Mouse (Mus musculus) MEL (cell line): ENCODE results near the gene Zranb3. TPM values are rescaled to one million over a fixed set of nuclear protein-coding genes. Genes with fewer than 3 reads are reported as not detected.

Experiments used
- DNase-seq: peaks from one replicate; pipeline ENCODE4 v3.0.0; 2011; ENCODE audit warnings: low read depth, low spot score
- H3K27ac ChIP-seq: 2 replicates; pipeline ENCODE4 v1.5.1; 2012; ENCODE audit warnings: low read depth, mild to moderate bottlenecking, control low read depth, low read length, moderate library complexity; ENCODE audit not compliant: control insufficient read depth
- H3K27me3 ChIP-seq, 2 experiments: fragments of 150-350 bp in 1 of 2; sonication (generic) in 1 of 2; 2 replicates each; pipeline ENCODE4 v1.6.1; 2012; ENCODE audit warnings: low read length in 2 of 2, mild to moderate bottlenecking in 2 of 2, improper control_type of control experiment in 1 of 2, moderate library complexity in 1 of 2; ENCODE audit not compliant: insufficient read depth in 2 of 2, control insufficient read depth in 1 of 2
- H3K36me3 ChIP-seq, 2 experiments: 2 replicates each; pipeline ENCODE4 v1.6.1; 2012 to 2014; ENCODE audit warnings: low read length in 2 of 2, improper control_type of control experiment in 1 of 2, inconsistent platforms in 1 of 2, mild to moderate bottlenecking in 1 of 2; ENCODE audit not compliant: insufficient read depth in 2 of 2, control insufficient read depth in 1 of 2
- H3K4me1 ChIP-seq, 2 experiments: fragments of 150-350 bp in 1 of 2; sonication (generic) in 1 of 2; 2 replicates each; pipeline ENCODE4 v1.6.1; 2012; ENCODE audit warnings: low read length in 2 of 2, improper control_type of control experiment in 1 of 2, mild to moderate bottlenecking in 1 of 2; ENCODE audit not compliant: insufficient read depth in 2 of 2, control insufficient read depth in 1 of 2
- H3K4me3 ChIP-seq, 2 experiments: fragments of 150-350 bp in 1 of 2; sonication (generic) in 1 of 2; 2 replicates each; pipeline ENCODE4 v1.5.1; 2012; ENCODE audit warnings: low read depth in 2 of 2, low read length in 2 of 2, mild to moderate bottlenecking in 2 of 2, moderate library complexity in 2 of 2, control low read depth in 1 of 2, improper control_type of control experiment in 1 of 2; ENCODE audit not compliant: control insufficient read depth in 1 of 2, insufficient read depth in 1 of 2
- H3K79me2 ChIP-seq: 2 replicates; pipeline ENCODE4 v1.6.1; 2012; ENCODE audit warnings: mild to moderate bottlenecking, low read length, moderate library complexity; ENCODE audit not compliant: control insufficient read depth, poor library complexity, insufficient read depth
- H3K9ac ChIP-seq: 2 replicates; pipeline ENCODE4 v1.6.1; 2012; ENCODE audit warnings: low read depth, mild to moderate bottlenecking, control low read depth, low read length, moderate library complexity; ENCODE audit not compliant: control insufficient read depth, poor library complexity, severe bottlenecking
- H3K9me3 ChIP-seq: fragments of 150-350 bp; sonication (generic); replicated peaks from 2 replicates; pipeline ENCODE4 v1.6.1; 2012; ENCODE audit warnings: mild to moderate bottlenecking, low read length, improper control_type of control experiment, moderate library complexity; ENCODE audit not compliant: insufficient read depth
- BHLHE40 ChIP-seq: IDR thresholded peaks from 2 replicates; pipeline ENCODE4 v1.6.1; 2012; ENCODE audit warnings: low read depth, mild to moderate bottlenecking, inconsistent platforms, low read length, improper control_type of control experiment, borderline replicate concordance
- E2F4 ChIP-seq: IDR thresholded peaks from 2 replicates; pipeline ENCODE4 v1.6.1; 2011; ENCODE audit warnings: low read depth, low read length, improper control_type of control experiment, borderline replicate concordance
- ETS1 ChIP-seq: IDR thresholded peaks from 2 replicates; pipeline ENCODE4 v1.6.1; 2012; ENCODE audit warnings: low read depth, mild to moderate bottlenecking, inconsistent platforms, low read length, improper control_type of control experiment, moderate library complexity
- GABPA ChIP-seq: IDR thresholded peaks from 2 replicates; pipeline ENCODE4 v1.6.1; 2012; ENCODE audit warnings: low read depth, mild to moderate bottlenecking, inconsistent platforms, low read length, improper control_type of control experiment, moderate library complexity
- GATA1 ChIP-seq: IDR thresholded peaks from 2 replicates; pipeline ENCODE4 v1.6.1; 2011; ENCODE audit warnings: low read depth, low read length, improper control_type of control experiment
- JUND ChIP-seq: IDR thresholded peaks from 2 replicates; pipeline ENCODE4 v1.6.1; 2011; ENCODE audit warnings: low read depth, mild to moderate bottlenecking, improper control_type of control experiment, low read length
- KAT2A ChIP-seq: conservative IDR thresholded peaks from 2 replicates; pipeline ENCODE4 v1.6.1; 2012; ENCODE audit warnings: low read depth, low read length, improper control_type of control experiment, inconsistent platforms
- MAFK ChIP-seq: IDR thresholded peaks from 2 replicates; pipeline ENCODE4 v1.6.1; 2011; ENCODE audit warnings: low read depth, mild to moderate bottlenecking, low read length, improper control_type of control experiment, borderline replicate concordance
- MAX ChIP-seq: IDR thresholded peaks from 2 replicates; pipeline ENCODE4 v1.6.1; 2011; ENCODE audit warnings: low read length, improper control_type of control experiment
- MEF2A ChIP-seq: IDR thresholded peaks from 2 replicates; pipeline ENCODE4 v1.6.1; 2014; ENCODE audit warnings: low read depth, mild to moderate bottlenecking, inconsistent platforms, low read length, improper control_type of control experiment; ENCODE audit not compliant: poor library complexity, insufficient replicate concordance, severe bottlenecking; ENCODE audit errors: extremely low read depth
- MYB ChIP-seq: IDR thresholded peaks from 2 replicates; pipeline ENCODE4 v1.6.1; 2011; ENCODE audit warnings: mild to moderate bottlenecking, low read depth, low read length, improper control_type of control experiment
- NELFE ChIP-seq: IDR thresholded peaks from 2 replicates; pipeline ENCODE4 v1.6.1; 2011; ENCODE audit warnings: low read depth, low read length, improper control_type of control experiment
- POLR2AphosphoS2 ChIP-seq: IDR thresholded peaks from 2 replicates; pipeline ENCODE4 v1.6.1; 2011; ENCODE audit warnings: low read length, improper control_type of control experiment
- POLR2AphosphoS5 ChIP-seq: IDR thresholded peaks from 2 replicates; pipeline ENCODE4 v1.6.1; 2012; ENCODE audit warnings: low read depth, borderline replicate concordance, mild to moderate bottlenecking, inconsistent platforms, low read length, moderate library complexity, mixed read lengths
- SIN3A ChIP-seq: IDR thresholded peaks from 2 replicates; pipeline ENCODE4 v1.6.1; 2012; ENCODE audit warnings: low read length, improper control_type of control experiment, inconsistent platforms
- SMC3 ChIP-seq: IDR thresholded peaks from 2 replicates; pipeline ENCODE4 v1.6.1; 2011; ENCODE audit warnings: low read depth, low read length, improper control_type of control experiment
- UBTF ChIP-seq: IDR thresholded peaks from 2 replicates; pipeline ENCODE4 v1.6.1; 2012; ENCODE audit warnings: low read depth, mild to moderate bottlenecking, inconsistent platforms, low read length, improper control_type of control experiment, moderate library complexity, borderline replicate concordance; ENCODE audit not compliant: insufficient read depth
- USF1 ChIP-seq: IDR thresholded peaks from 2 replicates; pipeline ENCODE4 v1.6.1; 2014; ENCODE audit warnings: low read depth, mild to moderate bottlenecking, inconsistent platforms, low read length, improper control_type of control experiment, moderate library complexity
- USF2 ChIP-seq, 2 experiments: IDR thresholded peaks; 2 replicates each; pipeline ENCODE4 v1.6.1; 2011 to 2012; ENCODE audit warnings: improper control_type of control experiment in 2 of 2, low read length in 2 of 2, borderline replicate concordance in 1 of 2, inconsistent platforms in 1 of 2, low read depth in 1 of 2, mild to moderate bottlenecking in 1 of 2; ENCODE audit not compliant: insufficient read depth in 1 of 2
- ZC3H11A ChIP-seq: IDR thresholded peaks from 2 replicates; pipeline ENCODE4 v1.6.1; 2012; ENCODE audit warnings: low read depth, mild to moderate bottlenecking, inconsistent platforms, low read length, improper control_type of control experiment
- ZNF384 ChIP-seq: IDR thresholded peaks from 2 replicates; pipeline ENCODE4 v1.6.1; 2012; ENCODE audit warnings: low read depth, mild to moderate bottlenecking, inconsistent platforms, low read length, improper control_type of control experiment
- polyA plus RNA-seq, 2 experiments: library from polyadenylated mRNA; stranded (reverse) in 1 of 2; unstranded in 1 of 2; fragments of >175 nt in 1 of 2; fragments of >200 nt in 1 of 2; gene quantifications; 2 replicates each; pipeline versions ENCODE4 v1.2.1 to v1.2.4; 2012; ENCODE audit warnings: low replicate concordance in 2 of 2, low read depth in 1 of 2; ENCODE audit not compliant: insufficient read length in 2 of 2, insufficient read depth in 1 of 2, missing spikeins in 1 of 2
- total RNA-seq: library from RNA; depleted of rRNA; stranded (reverse); fragments of 300-350 nt; gene quantifications from 2 replicates; pipeline ENCODE4 v1.2.3, GENCODE M21; 2012

Zranb3 gene
- total and polyA plus RNA-seq, 3 experiments, result 3.9 to 4.1 TPM; not detected in 1

DNA sequence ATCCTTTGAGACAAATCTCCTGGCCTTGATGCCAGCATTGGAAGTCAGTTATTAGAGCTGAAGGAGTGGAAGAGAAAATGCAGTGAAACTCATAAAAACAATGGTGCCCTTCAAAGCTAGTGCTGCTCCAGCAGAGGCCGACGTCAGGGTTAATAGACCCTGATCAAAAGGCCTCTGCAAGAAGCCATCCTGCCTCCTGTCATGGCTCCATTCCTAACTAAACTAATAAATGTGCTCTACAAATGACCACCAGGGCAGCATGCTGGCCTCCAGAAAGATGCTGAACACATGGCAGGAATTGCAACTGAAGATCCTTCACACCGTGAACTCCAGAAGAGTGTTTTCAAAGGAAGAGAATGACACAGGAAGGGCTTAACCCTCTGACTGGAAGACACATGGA lies 117.5 kb downstream of the Zranb3 start:
- Histone ChIP-seq H3K9me3 (no peaks in the 10 kb centered on the region), H3K79me2 (no peaks in the 10 kb centered on the region), H3K9ac (no peak overlapping the region), H3K36me3 (peaks cover 0 to 3% of the 10 kb centered on the region in 2 experiments; a peak in 2 of 4 replicates), H3K27ac (no peak overlapping the region), H3K4me3 (no peak overlapping the region), H3K27me3 (no peaks in the 10 kb centered on the region), H3K4me1 (peaks cover 3 to 4% of the 10 kb centered on the region in 2 experiments; a peak in 3 of 4 replicates)
- TF ChIP-seq SIN3A, result no peak
- no peak for TF ChIP-seq BHLHE40
- TF ChIP-seq E2F4, result no peak
- no peak for TF ChIP-seq GATA1
- TF ChIP-seq USF1, result no peak
- no peak for TF ChIP-seq MAFK
- TF ChIP-seq SMC3, result no peak
- no peak for TF ChIP-seq ZNF384
- TF ChIP-seq USF2 (IDR thresholded peaks at IDR 0.05; ENCODE audit: borderline replicate concordance in 1 of 2, insufficient read depth in 1 of 2, low read depth in 1 of 2, low read length in 2 of 2), result no peak
- no peak for TF ChIP-seq POLR2AphosphoS5
- TF ChIP-seq POLR2AphosphoS2, result no peak
- no peak for TF ChIP-seq GABPA
- TF ChIP-seq JUND, result no peak
- no peak for TF ChIP-seq MYB
- TF ChIP-seq NELFE, result no peak
- no peak for TF ChIP-seq MAX
- no peak for TF ChIP-seq MEF2A
- TF ChIP-seq ZC3H11A, result no peak
- TF ChIP-seq ETS1, result no peak
- no peak for TF ChIP-seq KAT2A
- DNase-seq, result no peak

DNA sequence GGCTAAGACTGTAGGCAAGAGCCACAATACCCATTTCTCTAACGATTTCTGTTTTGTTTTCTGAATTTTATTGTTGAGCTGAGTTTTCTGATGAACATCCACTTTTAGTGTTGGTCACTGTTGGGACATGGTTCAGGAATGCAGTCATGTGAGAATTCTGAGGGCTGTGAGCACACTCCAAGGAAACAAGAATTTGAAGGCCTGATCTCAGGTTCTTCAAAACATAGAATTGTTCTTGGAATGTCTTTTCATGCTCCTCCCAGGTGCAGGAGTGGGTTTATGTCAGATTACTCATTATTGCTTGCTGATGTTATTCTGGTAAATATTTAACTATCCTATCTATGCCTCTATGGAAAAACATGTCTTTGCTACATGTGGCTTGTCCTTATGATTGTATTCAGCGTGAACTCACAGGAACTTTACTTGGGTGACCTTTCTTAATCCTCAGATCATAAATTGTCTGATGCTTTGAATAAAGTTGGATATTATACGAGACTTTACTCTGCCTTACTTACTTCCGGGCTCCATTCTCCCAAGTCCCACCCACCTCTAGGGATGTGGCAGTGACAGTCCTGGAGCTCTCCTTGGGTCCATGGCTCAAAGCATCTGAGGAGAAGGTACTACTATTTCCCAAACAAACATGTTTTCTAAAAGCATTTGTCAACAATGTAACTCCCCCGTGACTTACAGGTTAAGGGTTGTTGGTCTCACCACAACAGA lies 119.4 kb downstream of the Zranb3 start:
- no peak for DNase-seq
- Histone ChIP-seq H3K27me3 (no peaks in the 10 kb centered on the region), H3K79me2 (no peaks in the 10 kb centered on the region), H3K36me3 (peaks cover 0 to 3% of the 10 kb centered on the region in 2 experiments; a peak in 2 of 4 replicates), H3K9me3 (no peaks in the 10 kb centered on the region), H3K27ac (no peak overlapping the region), H3K4me3 (no peak overlapping the region), H3K9ac (no peak overlapping the region), H3K4me1 (peaks cover 3 to 4% of the 10 kb centered on the region in 2 experiments; a peak in 3 of 4 replicates)
- TF ChIP-seq E2F4, result no peak
- TF ChIP-seq GABPA, result no peak
- no peak for TF ChIP-seq ZC3H11A
- TF ChIP-seq ZNF384, result no peak
- TF ChIP-seq UBTF, result no peak
- no peak for TF ChIP-seq USF1
